Mouse (Mus musculus) forebrain, embryonic 13.5 days (tissue): Measurements from ENCODE around the gene Ankrd44. TPM values are rescaled to one million over a fixed set of nuclear protein-coding genes. Genes with fewer than 3 reads are reported as not detected.

Experiments used
- ATAC-seq: fragments of 200-750 bp; cut with Nextera tagmentation; 2 replicates; pipeline ENCODE4 v1.8.0; 2017
- H3K27ac ChIP-seq: fragments of 300-500 bp; sonication (generic); 2 replicates; pipeline ENCODE4 v1.5.1; 2015; ENCODE audit warnings: inconsistent platforms, mild to moderate bottlenecking, moderate library complexity
- H3K27me3 ChIP-seq: fragments of 300-500 bp; sonication (generic); 2 replicates; pipeline ENCODE4 v1.6.1; 2015; ENCODE audit warnings: mild to moderate bottlenecking, inconsistent platforms
- H3K36me3 ChIP-seq: fragments of 300-500 bp; sonication (generic); 2 replicates; pipeline ENCODE4 v1.6.1; 2015; ENCODE audit warnings: mild to moderate bottlenecking, inconsistent platforms; ENCODE audit not compliant: poor library complexity, severe bottlenecking
- H3K4me1 ChIP-seq: fragments of 300-500 bp; sonication (generic); 2 replicates; pipeline ENCODE4 v1.6.1; 2015; ENCODE audit warnings: inconsistent platforms
- H3K4me2 ChIP-seq: fragments of 300-500 bp; sonication (generic); 2 replicates; pipeline ENCODE4 v1.6.1; 2015; ENCODE audit warnings: inconsistent platforms, mild to moderate bottlenecking, moderate library complexity
- H3K4me3 ChIP-seq: fragments of 300-500 bp; sonication (generic); 2 replicates; pipeline ENCODE4 v1.5.1; 2015; ENCODE audit warnings: mild to moderate bottlenecking, inconsistent platforms
- H3K9ac ChIP-seq: fragments of 300-500 bp; sonication (generic); 2 replicates; pipeline ENCODE4 v1.6.1; 2015; ENCODE audit warnings: mild to moderate bottlenecking, inconsistent platforms
- H3K9me3 ChIP-seq: fragments of 300-500 bp; sonication (generic); replicated peaks from 2 replicates; pipeline ENCODE4 v1.6.1; 2016; ENCODE audit warnings: inconsistent platforms
- WGBS: fragments of 180-500 bp; shearing (Covaris S2); methylation state at CpG from one replicate; pipeline ENCODE4 v1.1.7; 2015; 5-methylcytosine and 5-hydroxymethylcytosine counted together
- polyA plus RNA-seq: library from polyadenylated mRNA; unstranded; fragments of >200 nt; fragmentation: Nextera tagmentation; extraction: Ambion mirVana; gene quantifications from 2 replicates; pipeline ENCODE4 v1.2.1, GENCODE M21; 2015

Ankrd44 gene
- polyA plus RNA-seq, 1 experiment from 2014 or later = 15.7 TPM

DNA sequence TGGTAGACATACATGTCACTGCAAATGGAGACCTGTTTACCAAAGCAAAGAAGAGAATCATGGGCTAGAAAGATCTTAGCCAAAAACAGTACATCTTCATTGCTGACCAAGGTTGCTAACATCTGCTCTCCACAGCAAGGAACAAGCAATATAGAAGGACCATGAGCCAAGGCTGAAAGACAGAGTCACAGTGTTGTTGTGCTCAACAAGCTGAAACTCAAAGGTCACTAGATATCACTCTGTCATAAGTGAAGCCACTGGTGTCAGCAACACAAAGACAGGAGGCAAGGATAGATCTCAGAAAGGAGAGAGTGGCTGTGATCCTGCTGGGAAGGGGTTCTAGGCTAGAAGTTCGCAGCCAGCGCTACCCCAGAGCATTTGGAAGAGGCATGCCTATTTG is 131.5 kb downstream of the Ankrd44 start:
- ATAC-seq = no peak
- Histone ChIP-seq H3K27me3 (no peaks in the 10 kb centered on the region), H3K36me3 (no peaks in the 10 kb centered on the region), H3K27ac (no peak overlapping the region), H3K9me3 (no peaks in the 10 kb centered on the region), H3K4me1 (no peaks in the 10 kb centered on the region; the same call in 1 of the 2 replicates), H3K9ac (no peak overlapping the region), H3K4me3 (no peak overlapping the region), H3K4me2 (no peak overlapping the region)
- 88% methylated on average over 2 of the region's 2 CpGs for WGBS

DNA sequence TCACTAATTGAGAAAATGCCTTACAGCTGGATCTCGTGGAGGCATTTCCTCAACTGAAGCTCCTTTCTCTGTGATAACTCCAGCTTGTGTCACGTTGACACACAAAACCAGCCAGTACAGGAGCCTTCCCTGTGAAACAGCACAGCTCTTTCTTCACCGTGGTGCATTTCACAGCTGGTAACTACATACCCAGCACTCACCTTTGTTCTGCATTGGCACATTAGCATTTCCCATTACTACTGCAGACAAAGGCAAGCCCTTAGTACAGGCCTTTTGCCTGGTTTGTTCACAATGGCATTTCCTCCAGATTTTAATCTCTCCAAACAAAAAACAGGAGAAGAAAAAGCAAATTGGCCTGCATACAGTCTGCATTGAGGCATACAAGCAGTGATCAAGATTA is 134.8 kb downstream of the Ankrd44 start:
- Histone ChIP-seq H3K4me2 (no peak overlapping the region), H3K27ac (peak overlapping the region; percentile 31; the same call in 1 of the 2 replicates), H3K27me3 (no peaks in the 10 kb centered on the region), H3K36me3 (no peaks in the 10 kb centered on the region), H3K4me3 (no peak overlapping the region), H3K9me3 (no peaks in the 10 kb centered on the region), H3K4me1 (peaks cover 5% of the 10 kb centered on the region), H3K9ac (no peak overlapping the region)
- ATAC-seq = peak; percentile 83
- 8% methylated on average over 3 of the region's 3 CpGs for WGBS

- ATAC-seq = no peak
- Histone ChIP-seq H3K27ac (no peak overlapping the region), H3K4me1 (peaks cover 5% of the 10 kb centered on the region), H3K36me3 (no peaks in the 10 kb centered on the region), H3K4me2 (no peak overlapping the region), H3K4me3 (no peak overlapping the region), H3K9me3 (no peaks in the 10 kb centered on the region), H3K27me3 (no peaks in the 10 kb centered on the region), H3K9ac (no peak overlapping the region)
- WGBS = 79% methylated on average over 7 of the region's 7 CpGs
Measured at GRCm38 (mm10) chr1:54789327-54789960, 136.7 kb downstream of the Ankrd44 start.

GRCm38 (mm10) chr1:54788337-54788736 is 137.8 kb downstream of the Ankrd44 start:
- no peak overlapping the region for H3K9ac ChIP-seq
- no peaks in the 10 kb centered on the region for H3K9me3 ChIP-seq
- no peak overlapping the region; the same call in 1 of the 2 replicates for H3K27ac ChIP-seq
- ATAC-seq = no peak
- H3K4me3 ChIP-seq = no peak overlapping the region
- H3K36me3 ChIP-seq = no peaks in the 10 kb centered on the region
- no peak overlapping the region for H3K4me2 ChIP-seq
- H3K4me1 ChIP-seq = peaks cover 5% of the 10 kb centered on the region
- H3K27me3 ChIP-seq = no peaks in the 10 kb centered on the region
- 63% methylated on average over 4 of the region's 4 CpGs for WGBS

GRCm38 (mm10) chr1:54778151-54778550 is 148.0 kb downstream of the Ankrd44 start:
- H3K36me3 ChIP-seq = no peaks in the 10 kb centered on the region
- no peak overlapping the region for H3K4me3 ChIP-seq
- H3K4me2 ChIP-seq = no peak overlapping the region
- WGBS = 94% methylated on average over 6 of the region's 6 CpGs
- no peak for ATAC-seq
- H3K27me3 ChIP-seq = no peaks in the 10 kb centered on the region
- H3K27ac ChIP-seq = no peak overlapping the region
- no peaks in the 10 kb centered on the region for H3K4me1 ChIP-seq
- no peaks in the 10 kb centered on the region for H3K9me3 ChIP-seq
- no peak overlapping the region for H3K9ac ChIP-seq

DNA sequence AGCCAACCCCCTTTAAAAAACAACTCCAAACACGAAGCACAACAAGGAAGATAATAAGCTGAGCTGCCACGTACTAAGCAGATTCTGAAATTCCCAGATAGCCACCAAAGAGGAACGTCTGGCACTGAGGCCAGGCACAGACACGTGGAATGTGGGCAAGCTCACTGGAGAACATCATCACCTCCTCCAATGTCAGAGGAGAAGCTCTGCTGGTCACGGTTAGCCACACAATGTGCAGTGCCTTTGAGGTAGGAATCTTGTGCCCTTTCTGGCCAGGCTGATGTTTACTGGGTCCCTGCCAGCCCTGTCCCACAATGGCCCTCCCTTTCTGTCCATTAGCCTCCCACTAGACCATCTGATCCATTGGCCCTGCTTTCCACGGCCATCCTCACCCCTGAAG is 149.1 kb downstream of the Ankrd44 start:
- H3K4me1 ChIP-seq = no peaks in the 10 kb centered on the region
- WGBS = 83% methylated on average over 6 of the region's 6 CpGs
- ATAC-seq = no peak
- no peak overlapping the region for H3K9ac ChIP-seq
- H3K4me2 ChIP-seq = no peak overlapping the region
- no peaks in the 10 kb centered on the region for H3K36me3 ChIP-seq
- no peaks in the 10 kb centered on the region for H3K9me3 ChIP-seq
- no peak overlapping the region for H3K27ac ChIP-seq
- H3K27me3 ChIP-seq = no peaks in the 10 kb centered on the region
- no peak overlapping the region for H3K4me3 ChIP-seq

DNA sequence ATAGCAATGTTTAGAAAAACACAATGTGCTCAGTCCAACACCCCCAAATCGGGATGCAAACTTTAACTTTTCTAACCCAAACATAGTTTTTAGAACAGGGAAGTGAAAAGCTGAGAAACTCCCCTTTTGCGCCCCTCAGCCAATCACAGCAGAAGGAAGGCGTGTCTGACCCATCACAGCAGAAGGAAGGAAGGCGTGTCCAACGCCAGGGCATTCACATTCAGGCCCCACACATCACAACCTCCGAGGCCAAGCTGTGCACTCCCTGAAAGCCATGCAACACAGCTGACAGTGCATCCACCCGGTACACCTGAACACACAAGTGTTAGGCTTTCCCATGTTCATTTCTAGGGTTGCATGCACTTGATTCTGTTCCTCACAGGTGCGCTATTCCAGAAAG is 150.1 kb downstream of the Ankrd44 start:
- ATAC-seq = no peak
- no peak overlapping the region for H3K4me2 ChIP-seq
- 49% methylated on average over 8 of the region's 8 CpGs for WGBS

GRCm38 (mm10) chr1:54772843-54773242 is 153.3 kb downstream of the Ankrd44 start:
- no peak for ATAC-seq
- Histone ChIP-seq H3K4me1 (no peaks in the 10 kb centered on the region), H3K27me3 (no peaks in the 10 kb centered on the region), H3K36me3 (no peaks in the 10 kb centered on the region), H3K27ac (no peak overlapping the region), H3K9ac (no peak overlapping the region), H3K4me3 (no peak overlapping the region), H3K9me3 (0 out of 2 replicates have a peak, but pooled peaks cover 8% of the 10 kb centered on the region), H3K4me2 (no peak overlapping the region)
- 67% methylated on average over 5 of the region's 5 CpGs for WGBS

More for the DNA sequence above, 150.1 kb downstream of the Ankrd44 start:
- no peaks in the 10 kb centered on the region for H3K4me1 ChIP-seq
- H3K9ac ChIP-seq = no peak overlapping the region
- no peaks in the 10 kb centered on the region for H3K9me3 ChIP-seq
- H3K36me3 ChIP-seq = no peaks in the 10 kb centered on the region
- no peaks in the 10 kb centered on the region for H3K27me3 ChIP-seq
- no peak overlapping the region for H3K27ac ChIP-seq
- H3K4me3 ChIP-seq = no peak overlapping the region

GRCm38 (mm10) chr1:54771471-54771870 is 154.7 kb downstream of the Ankrd44 start:
- no peaks in the 10 kb centered on the region for H3K4me1 ChIP-seq
- 0 out of 2 replicates have a peak, but pooled peaks cover 8% of the 10 kb centered on the region for H3K9me3 ChIP-seq
- H3K4me3 ChIP-seq = no peak overlapping the region
- no peak overlapping the region for H3K27ac ChIP-seq
- H3K4me2 ChIP-seq = no peak overlapping the region
- no peak for ATAC-seq
- no peaks in the 10 kb centered on the region for H3K36me3 ChIP-seq
- WGBS = over 99% methylated on average over 3 of the region's 3 CpGs
- no peaks in the 10 kb centered on the region for H3K27me3 ChIP-seq
- H3K9ac ChIP-seq = no peak overlapping the region

DNA sequence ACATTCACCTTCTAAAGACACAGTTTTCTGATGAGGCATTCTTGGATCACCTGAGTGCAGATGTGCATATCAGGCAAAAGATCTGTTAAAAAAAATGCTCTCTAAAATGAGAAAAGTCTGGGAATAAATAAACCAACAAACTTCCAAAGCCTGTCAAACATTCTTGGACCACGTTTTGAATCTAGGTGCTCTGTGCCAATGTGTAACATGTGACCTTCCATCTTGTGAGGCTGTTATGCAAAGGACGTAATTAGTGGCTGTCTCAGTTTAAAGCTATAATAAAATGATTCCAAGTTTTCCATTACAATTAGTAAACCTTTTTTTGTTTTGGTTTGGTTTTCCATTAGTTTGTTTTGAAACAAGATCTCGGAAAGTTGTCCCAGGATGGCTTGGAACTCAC is 159.0 kb downstream of the Ankrd44 start:
- H3K27ac ChIP-seq = no peak overlapping the region
- 0 out of 2 replicates have a peak, but pooled peaks cover 8% of the 10 kb centered on the region for H3K9me3 ChIP-seq
- no peak for ATAC-seq

DNA sequence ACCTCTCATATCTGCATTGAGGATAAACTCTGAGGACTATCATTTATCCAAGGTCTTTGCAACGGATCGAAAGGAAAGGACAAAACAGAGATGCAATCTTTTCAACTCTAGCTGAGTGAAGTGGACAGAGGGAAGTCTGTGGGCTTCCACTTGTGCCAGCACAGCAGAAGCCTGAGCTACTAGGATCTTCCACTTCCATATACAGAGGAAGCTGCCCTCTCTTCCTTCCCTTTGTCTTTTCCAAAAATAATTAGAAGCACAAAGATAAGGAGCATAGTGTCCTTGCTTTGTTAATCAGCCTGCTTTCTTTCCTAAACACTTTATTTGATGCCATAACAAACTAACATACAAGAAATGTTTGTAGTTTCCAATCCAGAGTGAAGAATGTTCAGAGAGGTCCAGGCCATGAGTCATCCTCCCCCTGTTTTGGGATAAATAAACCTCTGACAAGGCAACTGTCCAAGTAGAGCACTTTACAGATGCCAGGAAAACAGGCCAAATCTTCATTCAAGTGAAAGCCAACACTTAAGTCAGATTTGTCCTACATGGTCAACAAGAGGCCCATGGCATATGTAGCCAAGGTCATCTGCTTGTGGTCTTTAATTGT is 160.5 kb downstream of the Ankrd44 start:
- Histone ChIP-seq H3K9ac (no peak overlapping the region), H3K4me2 (no peak overlapping the region), H3K27ac (no peak overlapping the region), H3K27me3 (no peaks in the 10 kb centered on the region), H3K36me3 (no peaks in the 10 kb centered on the region), H3K9me3 (0 out of 2 replicates have a peak, but pooled peaks cover 6% of the 10 kb centered on the region), H3K4me1 (peaks cover 15% of the 10 kb centered on the region), H3K4me3 (no peak overlapping the region)
- ATAC-seq = no peak
- 94% methylated on average over 2 of the region's 2 CpGs for WGBS

More for the DNA sequence above, 159.0 kb downstream of the Ankrd44 start:
- H3K9ac ChIP-seq = no peak overlapping the region
- no peak overlapping the region for H3K4me3 ChIP-seq
- 84% methylated on average over 3 of the region's 3 CpGs for WGBS
- H3K27me3 ChIP-seq = no peaks in the 10 kb centered on the region
- H3K36me3 ChIP-seq = no peaks in the 10 kb centered on the region
- H3K4me1 ChIP-seq = peaks cover 8% of the 10 kb centered on the region
- no peak overlapping the region for H3K4me2 ChIP-seq

GRCm38 (mm10) chr1:54762216-54762807 is 163.9 kb downstream of the Ankrd44 start:
- peaks cover 15% of the 10 kb centered on the region for H3K4me1 ChIP-seq
- no peak overlapping the region for H3K9ac ChIP-seq
- no peaks in the 10 kb centered on the region for H3K9me3 ChIP-seq
- H3K4me2 ChIP-seq = no peak overlapping the region
- 22% methylated on average over 10 of the region's 10 CpGs for WGBS
- no peak overlapping the region for H3K4me3 ChIP-seq
- peak overlapping the region; percentile 51 for H3K27ac ChIP-seq
- no peaks in the 10 kb centered on the region for H3K36me3 ChIP-seq
- peak; percentile 82; the same call in 1 of the 2 replicates for ATAC-seq
- no peaks in the 10 kb centered on the region for H3K27me3 ChIP-seq
